Mouse (Mus musculus) embryonic facial prominence, embryonic 14.5 days (tissue): ENCODE measurements at regions not wholly inside any gene's neighbourhood (a gene's known extent, or its start where the extent isn't known, plus 50 kb on each side); places are given as distances from the start of the nearest gene placed in this dataset.

Experiments
- ATAC-seq: fragments of 200-750 bp; cut with Nextera tagmentation; 2 replicates; pipeline ENCODE4 v1.8.0; 2017; ENCODE audit warnings: low read depth, moderate number of reproducible peaks, moderate TSS enrichment
- DNase-seq: peaks from one replicate; pipeline ENCODE4 v3.0.0-alpha.2; 2015; ENCODE audit warnings: low spot score
- H3K27ac ChIP-seq: fragments of 300-500 bp; sonication (generic); replicated peaks from 2 replicates; pipeline ENCODE4 v1.5.1; 2014; ENCODE audit warnings: low read depth, mild to moderate bottlenecking, low read length, moderate library complexity
- H3K27me3 ChIP-seq: fragments of 300-500 bp; sonication (generic); replicated peaks from 2 replicates; pipeline ENCODE4 v1.6.1; 2014; ENCODE audit warnings: low read length; ENCODE audit not compliant: control insufficient read depth, insufficient read depth
- H3K36me3 ChIP-seq: fragments of 300-500 bp; sonication (generic); 2 replicates; pipeline ENCODE4 v1.6.1; 2014; ENCODE audit warnings: low read length, mixed read lengths; ENCODE audit not compliant: control insufficient read depth, insufficient read depth
- H3K4me1 ChIP-seq: fragments of 300-500 bp; sonication (generic); 2 replicates; pipeline ENCODE4 v1.6.1; 2014; ENCODE audit warnings: antibody characterized with exemption, low read length; ENCODE audit not compliant: control insufficient read depth, insufficient read depth
- H3K4me2 ChIP-seq: fragments of 300-500 bp; sonication (generic); 2 replicates; pipeline ENCODE4 v1.6.1; 2014; ENCODE audit warnings: low read depth, mild to moderate bottlenecking, low read length, moderate library complexity, mixed read lengths
- H3K4me3 ChIP-seq: fragments of 300-500 bp; sonication (generic); 2 replicates; pipeline ENCODE4 v1.5.1; 2014; ENCODE audit warnings: low read depth, mild to moderate bottlenecking, low read length
- H3K9ac ChIP-seq: fragments of 300-500 bp; sonication (generic); 2 replicates; pipeline ENCODE4 v1.6.1; 2014; ENCODE audit warnings: low read depth, mild to moderate bottlenecking, low read length, moderate library complexity, mixed read lengths
- H3K9me3 ChIP-seq: fragments of 300-500 bp; sonication (generic); 2 replicates; pipeline ENCODE4 v1.6.1; 2016; ENCODE audit warnings: low read length; ENCODE audit not compliant: control insufficient read depth
- WGBS: fragments of 180-500 bp; shearing (Covaris S2); extraction: QIAGEN DNeasy Blood & Tissue Kit; methylation state at CpG from one replicate; pipeline ENCODE4 v1.1.7; 2014; 5-methylcytosine and 5-hydroxymethylcytosine counted together

- Histone ChIP-seq H3K9ac (no peak overlapping the region), H3K27me3 (no peaks in the 10 kb centered on the region), H3K4me3 (no peak overlapping the region), H3K27ac (no peak overlapping the region), H3K4me1 (no peaks in the 10 kb centered on the region), H3K36me3 (no peaks in the 10 kb centered on the region), H3K9me3 (no peaks in the 10 kb centered on the region), H3K4me2 (no peak overlapping the region)
- ATAC-seq, result no peak
- no peak for DNase-seq
- 75% methylated on average over 7 of the region's 7 CpGs for WGBS
Observed at GRCm38 (mm10) chr10:18941908-18942307, 73.5 kb downstream of the Tnfaip3 start.

- H3K27me3 ChIP-seq, result no peaks in the 10 kb centered on the region
- no peak for DNase-seq
- no peak for ATAC-seq
- H3K9ac ChIP-seq, result no peak overlapping the region
- H3K36me3 ChIP-seq, result no peaks in the 10 kb centered on the region
- H3K4me1 ChIP-seq, result no peaks in the 10 kb centered on the region
- no peak overlapping the region for H3K4me3 ChIP-seq
- no peak overlapping the region for H3K27ac ChIP-seq
- H3K9me3 ChIP-seq, result no peaks in the 10 kb centered on the region
- no peak overlapping the region for H3K4me2 ChIP-seq
- 79% methylated on average over 6 of the region's 6 CpGs for WGBS
Observed at GRCm38 (mm10) chr10:18943296-18944075, 72.0 kb downstream of the Tnfaip3 start.

DNA sequence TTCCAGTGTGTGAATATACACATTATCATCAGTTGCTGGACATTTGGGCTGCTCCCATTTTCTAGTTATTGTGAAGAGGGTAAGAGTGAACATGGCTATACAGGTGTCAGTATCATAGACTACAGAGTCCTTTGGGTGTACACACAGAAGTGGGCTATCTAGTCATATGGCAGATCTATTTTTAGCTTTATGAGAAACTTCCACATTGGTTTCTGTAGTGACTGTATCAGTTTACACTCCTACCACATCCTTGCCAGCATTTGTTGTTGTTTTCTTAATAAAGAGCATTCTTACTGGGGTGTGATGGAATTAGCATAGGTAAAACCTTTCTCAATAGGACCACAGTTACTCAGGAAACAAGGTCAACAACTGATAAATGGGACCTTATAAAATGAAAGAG lies 68.7 kb downstream of the Tnfaip3 start:
- H3K4me1 ChIP-seq, result no peaks in the 10 kb centered on the region
- H3K36me3 ChIP-seq, result no peaks in the 10 kb centered on the region
- no peak for DNase-seq
- H3K4me2 ChIP-seq, result no peak overlapping the region
- H3K4me3 ChIP-seq, result no peak overlapping the region
- H3K9me3 ChIP-seq, result no peaks in the 10 kb centered on the region
- no peak overlapping the region for H3K9ac ChIP-seq
- no peak overlapping the region for H3K27ac ChIP-seq
- ATAC-seq, result no peak
- H3K27me3 ChIP-seq, result no peaks in the 10 kb centered on the region
